Mouse (Mus musculus) liver, postnatal 0 days (tissue): Measurements from ENCODE around the gene T2. TPM values are rescaled to one million over a fixed set of nuclear protein-coding genes. Genes with fewer than 3 reads are reported as not detected.
"Not testable (repeated sequence)": the region's sequence is repeated elsewhere in the genome, so short reads cannot be mapped to it uniquely, and the experiment has no call there.

ENCODE experiments used
- ATAC-seq: fragments of 200-750 bp; cut with Nextera tagmentation; 2 replicates; pipeline ENCODE4 v1.8.0; 2017; ENCODE audit warnings: mild to moderate bottlenecking, moderate library complexity
- DNase-seq: peaks from one replicate; pipeline ENCODE4 v3.0.0-alpha.2; 2016
- H3K27ac ChIP-seq: fragments of 300-500 bp; sonication (generic); 2 replicates; pipeline ENCODE4 v1.5.1; 2014; ENCODE audit warnings: antibody characterized with exemption, moderate library complexity, mild to moderate bottlenecking, low read depth
- H3K27me3 ChIP-seq: fragments of 300-500 bp; sonication (generic); 2 replicates; pipeline ENCODE4 v1.6.1; 2014; ENCODE audit warnings: low read length, control low read depth, mixed read lengths; ENCODE audit not compliant: insufficient read depth
- H3K36me3 ChIP-seq: fragments of 300-500 bp; sonication (generic); replicated peaks from 2 replicates; pipeline ENCODE4 v1.6.1; 2014; ENCODE audit warnings: mild to moderate bottlenecking, control low read depth, low read length, moderate library complexity, mixed read lengths; ENCODE audit not compliant: insufficient read depth
- H3K4me1 ChIP-seq: fragments of 300-500 bp; sonication (generic); 2 replicates; pipeline ENCODE4 v1.6.1; 2014; ENCODE audit warnings: antibody characterized with exemption, mild to moderate bottlenecking, control low read depth; ENCODE audit not compliant: insufficient read depth
- H3K4me2 ChIP-seq: fragments of 300-500 bp; sonication (generic); 2 replicates; pipeline ENCODE4 v1.6.1; 2014; ENCODE audit warnings: low read depth, mild to moderate bottlenecking, low read length, moderate library complexity, mixed read lengths
- H3K4me3 ChIP-seq: fragments of 300-500 bp; sonication (generic); 2 replicates; pipeline ENCODE4 v1.5.1; 2014; ENCODE audit warnings: low read depth, low read length
- H3K9ac ChIP-seq: fragments of 300-500 bp; sonication (generic); replicated peaks from 2 replicates; pipeline ENCODE4 v1.6.1; 2014; ENCODE audit warnings: mild to moderate bottlenecking, moderate library complexity
- H3K9me3 ChIP-seq: fragments of 300-500 bp; sonication (generic); 2 replicates; pipeline ENCODE4 v1.6.1; 2016; ENCODE audit warnings: mild to moderate bottlenecking, control low read depth, low read length, mixed read lengths
- CTCF ChIP-seq: sonication (generic); IDR thresholded peaks from 2 replicates; pipeline ENCODE4 v1.5.1; 2016; ENCODE audit warnings: antibody characterized with exemption, low read depth
- EP300 ChIP-seq: IDR thresholded peaks from 2 replicates; pipeline ENCODE4 v1.6.1; 2016; ENCODE audit warnings: antibody characterized with exemption, low read depth, mild to moderate bottlenecking
- WGBS: fragments of 180-500 bp; shearing (Covaris S2); extraction: QIAGEN DNeasy Blood & Tissue Kit; methylation state at CpG from one replicate; pipeline ENCODE4 v1.1.7; 2014; ENCODE audit not compliant: insufficient replicate concordance; 5-methylcytosine and 5-hydroxymethylcytosine counted together
- polyA plus RNA-seq: library from polyadenylated mRNA; unstranded; fragments of >200 nt; fragmentation: Nextera tagmentation; extraction: Ambion mirVana; gene quantifications from 2 replicates; pipeline ENCODE4 v1.2.1, GENCODE M21; 2015

Gene T2
- polyA plus RNA-seq, 1 experiment from 2014 or later, result not detected

DNA sequence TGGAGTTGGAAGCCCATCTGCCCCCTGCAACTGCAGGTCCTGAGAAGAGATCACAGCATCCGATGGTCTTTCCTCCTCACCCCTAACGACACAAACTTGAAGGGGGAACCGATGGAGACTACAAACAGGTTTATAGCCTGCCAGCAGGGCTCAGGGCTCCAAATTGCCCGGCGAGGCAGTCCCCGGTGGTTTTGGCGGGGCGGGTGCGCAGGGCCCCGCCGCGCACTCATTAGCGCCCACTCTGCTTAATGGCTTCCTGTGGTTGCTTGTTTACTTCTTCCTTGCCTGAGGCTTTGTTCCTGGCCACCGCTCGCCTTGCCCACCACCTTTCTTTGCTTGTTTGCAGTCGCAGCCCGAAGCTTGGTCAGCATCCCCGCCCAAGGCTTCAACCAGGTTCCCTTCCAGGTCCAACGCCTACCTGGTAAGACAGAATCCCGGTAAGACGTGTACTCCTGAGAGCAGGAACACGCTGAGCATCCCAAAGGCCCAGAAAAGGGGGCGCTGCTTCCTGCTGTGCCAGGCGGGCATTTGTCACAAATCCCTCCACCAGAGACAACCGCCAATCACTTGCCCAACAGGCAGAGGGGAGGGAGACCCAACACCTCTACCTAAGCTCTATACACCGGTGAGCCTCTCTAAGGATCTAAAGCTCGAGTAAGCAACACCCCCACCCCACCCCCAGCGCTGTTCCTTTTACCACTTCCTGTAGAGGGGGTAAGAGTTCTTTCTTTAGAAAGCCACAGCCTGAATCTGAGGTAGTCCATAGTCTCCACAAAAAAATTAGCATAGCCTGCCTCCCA, 33.4 kb downstream of the T2 start:
- no peak overlapping the region for H3K4me3 ChIP-seq
- TF ChIP-seq EP300 (no peak), CTCF (no peak)
- H3K27ac ChIP-seq, result no peak overlapping the region
- WGBS, result 2% methylated on average over 28 of the region's 28 CpGs
- no peak overlapping the region for H3K4me2 ChIP-seq
- H3K27me3 ChIP-seq, result peaks cover 32% of the 10 kb centered on the region
- H3K36me3 ChIP-seq, result no peaks in the 10 kb centered on the region
- no peaks in the 10 kb centered on the region for H3K4me1 ChIP-seq
- no peak overlapping the region for H3K9ac ChIP-seq
- DNase-seq (no peak), ATAC-seq (no peak)
- H3K9me3 ChIP-seq, result no peaks in the 10 kb centered on the region

DNA sequence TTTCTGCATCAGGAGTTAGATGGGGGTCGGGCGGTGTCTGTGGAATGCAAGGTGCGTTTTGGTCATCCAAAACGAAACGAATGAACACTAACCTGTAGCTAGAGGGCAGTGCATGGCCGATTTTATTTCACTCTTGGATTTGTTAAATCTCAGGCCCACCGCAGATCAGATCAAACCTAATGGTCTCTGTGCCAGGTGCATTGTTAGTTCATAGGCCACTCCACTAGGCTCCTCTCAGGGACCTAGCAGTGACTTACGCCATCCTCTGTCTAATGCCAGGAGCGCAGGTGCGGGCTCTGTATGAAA, 34.0 kb downstream of the T2 start:
- H3K9ac ChIP-seq, result no peak overlapping the region
- no peak overlapping the region for H3K27ac ChIP-seq
- no peak for ATAC-seq
- H3K9me3 ChIP-seq, result no peaks in the 10 kb centered on the region
- 5% methylated on average over 10 of the region's 10 CpGs for WGBS
- H3K4me1 ChIP-seq, result no peaks in the 10 kb centered on the region
- peaks cover 32% of the 10 kb centered on the region for H3K27me3 ChIP-seq
- H3K4me3 ChIP-seq, result no peak overlapping the region
- no peak for DNase-seq
- H3K36me3 ChIP-seq, result no peaks in the 10 kb centered on the region
- TF ChIP-seq EP300, result no peak
- peak; percentile 26 for TF ChIP-seq CTCF
- H3K4me2 ChIP-seq, result no peak overlapping the region

DNA sequence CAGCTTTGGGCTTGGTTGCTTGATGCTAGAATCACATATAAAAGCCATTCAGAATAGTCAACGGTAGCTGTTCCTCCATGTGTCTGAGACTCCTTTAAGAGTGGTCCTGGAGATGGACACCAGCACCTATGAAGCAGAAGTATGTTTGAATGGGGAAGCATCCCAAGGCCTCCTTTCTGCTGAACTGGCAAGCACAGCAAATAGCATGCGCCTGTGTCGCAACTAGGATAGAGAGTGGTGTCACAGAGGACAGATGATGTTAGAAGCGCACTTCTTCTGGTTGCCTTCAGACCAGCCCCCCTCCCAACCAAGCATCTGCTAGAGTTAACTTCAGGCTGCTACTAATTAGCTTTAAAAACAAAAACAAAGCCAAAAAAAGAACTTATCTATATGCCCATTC, 34.7 kb downstream of the T2 start:
- no peak overlapping the region for H3K27ac ChIP-seq
- ATAC-seq (no peak), DNase-seq (no peak)
- H3K9ac ChIP-seq, result no peak overlapping the region
- H3K9me3 ChIP-seq, result no peaks in the 10 kb centered on the region
- no peak for TF ChIP-seq EP300
- TF ChIP-seq CTCF, result no peak
- H3K4me3 ChIP-seq, result no peak overlapping the region
- peaks cover 32% of the 10 kb centered on the region for H3K27me3 ChIP-seq
- WGBS, result 54% methylated on average over 4 of the region's 4 CpGs
- H3K36me3 ChIP-seq, result no peaks in the 10 kb centered on the region
- H3K4me1 ChIP-seq, result no peaks in the 10 kb centered on the region
- H3K4me2 ChIP-seq, result no peak overlapping the region

DNA sequence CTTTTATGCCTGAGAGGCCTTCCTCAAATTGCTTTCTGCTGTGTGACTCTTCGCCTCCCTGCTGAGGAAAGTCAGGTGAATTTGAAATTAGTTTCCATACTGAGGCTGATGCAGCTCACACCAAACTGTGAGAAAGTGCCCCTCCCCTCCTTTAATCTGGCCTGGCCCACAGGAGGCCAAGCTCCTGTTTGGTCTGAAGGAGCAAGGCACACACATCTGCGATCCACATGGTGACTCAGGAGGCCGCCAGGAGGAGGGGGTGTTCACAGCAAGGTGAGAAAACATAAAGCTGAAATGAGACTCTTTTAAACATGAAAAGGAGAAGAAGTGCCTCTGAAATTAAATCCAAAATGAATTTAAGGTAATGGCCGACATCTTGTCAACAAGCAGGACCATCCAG, 40.6 kb downstream of the T2 start:
- Histone ChIP-seq H3K4me3 (no peak overlapping the region), H3K9ac (no peak overlapping the region), H3K9me3 (no peaks in the 10 kb centered on the region), H3K27me3 (no peaks in the 10 kb centered on the region), H3K27ac (no peak overlapping the region), H3K4me1 (no peaks in the 10 kb centered on the region), H3K4me2 (no peak overlapping the region), H3K36me3 (no peaks in the 10 kb centered on the region)
- ATAC-seq, result no peak
- DNase-seq, result no peak
- WGBS, result 74% methylated on average over 4 of the region's 4 CpGs
- TF ChIP-seq EP300, result no peak
- TF ChIP-seq CTCF, result no peak

DNA sequence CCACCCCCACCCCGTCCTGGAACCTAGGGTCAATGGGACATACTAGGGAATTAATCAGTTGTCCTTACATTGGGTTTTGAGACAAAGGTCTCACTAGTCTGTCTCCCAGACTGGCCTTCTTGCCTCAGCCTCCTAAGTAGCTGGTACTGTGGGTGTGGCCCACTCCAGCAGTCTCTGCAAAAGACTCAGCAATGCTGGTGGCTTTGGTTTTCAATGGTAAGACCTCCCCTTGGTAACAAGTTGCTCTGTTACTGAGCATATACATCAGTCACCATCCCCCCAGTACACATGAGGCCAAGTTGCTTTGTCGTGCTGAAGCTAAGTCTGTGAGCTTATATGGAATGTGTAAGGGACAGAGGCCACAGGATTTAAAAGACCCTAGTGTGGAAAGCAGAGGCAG, 42.2 kb downstream of the T2 start:
- no peak overlapping the region for H3K9ac ChIP-seq
- H3K4me2 ChIP-seq, result no peak overlapping the region
- no peak for ATAC-seq
- WGBS, result 60% methylated on average over 2 of the region's 2 CpGs
- H3K9me3 ChIP-seq, result no peaks in the 10 kb centered on the region
- no peak for DNase-seq
- no peak overlapping the region for H3K4me3 ChIP-seq
- no peak for TF ChIP-seq EP300
- no peak for TF ChIP-seq CTCF
- no peak overlapping the region for H3K27ac ChIP-seq
- no peaks in the 10 kb centered on the region for H3K27me3 ChIP-seq
- H3K36me3 ChIP-seq, result no peaks in the 10 kb centered on the region
- no peaks in the 10 kb centered on the region for H3K4me1 ChIP-seq

DNA sequence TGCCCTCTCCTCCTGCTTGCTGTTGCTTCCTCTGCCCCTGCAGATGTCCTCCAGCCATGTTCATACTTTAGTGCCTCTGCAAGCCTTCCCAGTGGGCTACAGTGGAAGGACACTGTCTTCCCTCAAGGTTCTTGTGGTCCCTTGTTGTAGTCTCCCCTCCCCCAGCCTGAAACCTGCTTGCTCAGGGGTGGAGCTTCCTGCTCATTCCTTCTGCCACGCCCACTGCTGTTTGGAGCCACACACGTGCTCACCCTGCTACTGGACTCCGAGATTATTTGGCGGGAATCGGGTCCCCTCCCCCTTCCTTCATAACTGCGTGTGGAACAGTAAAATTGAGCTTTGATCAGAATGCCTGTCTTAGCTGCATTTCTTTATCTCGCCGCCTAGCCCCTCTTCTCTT, 48.1 kb downstream of the T2 start:
- H3K9ac ChIP-seq, H3K27me3 ChIP-seq, DNase-seq, H3K4me2 ChIP-seq, H3K9me3 ChIP-seq, H3K27ac ChIP-seq, ATAC-seq, H3K36me3 ChIP-seq, H3K4me1 ChIP-seq, H3K4me3 ChIP-seq: not testable (repeated sequence)
- 34% methylated on average over 6 of the region's 8 CpGs for WGBS

DNA sequence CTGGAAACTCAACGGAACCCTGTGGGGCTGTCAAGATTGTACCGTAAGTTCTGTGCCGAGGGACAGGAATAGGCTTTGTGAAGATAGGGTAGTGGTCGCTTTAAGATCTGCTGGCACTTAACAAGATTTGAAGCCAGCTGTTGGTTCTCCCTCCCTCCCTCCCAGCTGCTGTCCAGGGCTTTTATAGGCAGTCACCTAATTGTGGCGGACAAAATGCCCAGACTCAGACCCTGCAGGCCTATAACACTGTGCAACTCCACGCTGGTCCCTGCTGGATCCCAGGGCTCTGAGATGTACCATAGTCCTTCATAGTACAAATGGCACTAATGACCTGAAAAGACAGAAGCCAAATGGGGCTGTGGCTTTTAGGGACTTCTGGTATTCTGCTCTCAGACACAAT, 50.5 kb downstream of the T2 start:
- H3K27ac ChIP-seq, result no peak overlapping the region
- no peaks in the 10 kb centered on the region for H3K9me3 ChIP-seq
- peaks cover 7% of the 10 kb centered on the region; the same call in 1 of the 2 replicates for H3K4me1 ChIP-seq
- DNase-seq (no peak), ATAC-seq (no peak)
- H3K27me3 ChIP-seq, result no peaks in the 10 kb centered on the region
- H3K36me3 ChIP-seq, result no peaks in the 10 kb centered on the region
- no peak for TF ChIP-seq CTCF
- no peak for TF ChIP-seq EP300
- H3K4me2 ChIP-seq, result no peak overlapping the region
- H3K9ac ChIP-seq, result no peak overlapping the region
- 54% methylated on average over 6 of the region's 6 CpGs for WGBS
- no peak overlapping the region for H3K4me3 ChIP-seq

DNA sequence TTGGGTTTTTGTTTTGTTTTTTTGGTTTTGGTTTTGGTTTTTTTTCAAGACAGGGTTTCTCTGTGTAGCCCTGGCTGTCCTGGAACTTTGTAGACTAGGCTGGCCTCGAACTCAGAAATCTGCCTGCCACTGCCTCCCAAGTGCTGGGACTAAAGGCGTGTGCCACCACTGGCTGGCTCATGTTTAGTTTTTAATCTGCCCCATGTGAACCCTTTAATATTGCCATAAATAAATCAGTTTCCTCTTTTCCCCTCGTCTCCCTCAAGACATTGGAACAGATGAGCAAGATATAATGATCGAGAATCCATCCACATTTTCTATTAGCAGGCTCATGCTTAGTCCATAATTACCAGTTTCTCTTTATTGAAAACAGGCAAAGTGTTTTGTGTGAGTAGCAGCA, 52.2 kb downstream of the T2 start:
- not testable (repeated sequence) for ATAC-seq, H3K27ac ChIP-seq, H3K4me1 ChIP-seq, H3K4me3 ChIP-seq, H3K9me3 ChIP-seq, H3K36me3 ChIP-seq, H3K27me3 ChIP-seq, H3K4me2 ChIP-seq, DNase-seq, H3K9ac ChIP-seq
- 60% methylated on average over 4 of the region's 4 CpGs for WGBS
